In genomic region chr10:110440396-110440795, GRCm38 (mm10) we compare ENCODE assay signal across 14 mouse cellular contexts. TPM values are rescaled to one million over a fixed set of nuclear protein-coding genes. Genes with fewer than 3 reads are reported as not detected.
A peak's percentile ranks its signal among the peaks of the same experiment; 100 is the strongest.
DNase-seq lines count a peak whose midpoint lies in the region; ATAC-seq lines count a peak whose summit lies in the region.
"Had no signal": no experiment of that assay in that cellular context is flagged by ENCODE, and none has a peak within 500 bp of the region (broad histone marks: within the 10 kb centered on the region; RNA-seq: fewer than 3 reads in every experiment).

No protein-coding gene starts in this region.

- no peak for ATAC-seq in cerebellum, adult (ENCODE audit: insufficient number of reproducible peaks, low FRiP score, low TSS enrichment)
- ATAC-seq in granulocyte monocyte progenitor cell, adult 5-6 weeks (replicated peaks; ENCODE audit: poor library complexity, severe bottlenecking), result no peak

- peak; percentile 35 to 39 for DNase-seq in cerebellum, adult 18-20 months
- peak; percentile 77 to 87 for DNase-seq in frontal cortex, postnatal 36 days (ENCODE audit: low spot score in 2 of 2)
- DNase-seq in left cerebral cortex, adult 9 months (ENCODE audit: low spot score in 2 of 2), result peak; percentile 74 to 87
- peak; percentile 93 for DNase-seq in telencephalon, adult 2 months (ENCODE audit: low read depth, low spot score)
- no peak for DNase-seq in retina, embryonic 14.5 days (ENCODE audit: low spot score)
- no peak for DNase-seq in thymus, postnatal 4 days
- DNase-seq: heart, postnatal 4 days; kidney, postnatal 25 days; lung, adult 18-20 months; retina, postnatal 1 day; thymus, adult 18-20 months had no signal

RNA-seq across cellular contexts. Expression of gene Nav3, which starts 15.6 kb away (rescaled TPM):
- total RNA-seq in granulocyte monocyte progenitor cell, adult 5-6 weeks (2014; fragmentation: Nextera tagmentation), result not detected in 2 replicates
- total RNA-seq in granulocyte monocyte progenitor cell, adult 5-6 weeks (2017), result not detected in 2 replicates
- total RNA-seq: monocyte, adult 5-6 weeks had no signal

Comparison
In these comparisons a context has a peak if more than half of its experiments do, and no peak if none do; other contexts are left out.
1. DNase-seq: peak in cerebellum, adult 18-20 months (2 of 2), frontal cortex, postnatal 36 days (2 of 2), left cerebral cortex, adult 9 months (2 of 2) and telencephalon, adult 2 months (single experiment); none in retina, embryonic 14.5 days (single experiment) and thymus, postnatal 4 days (single experiment).